Mouse (Mus musculus): ENCODE measurements around the gene Atcay. TPM values are rescaled to one million over a fixed set of nuclear protein-coding genes. Genes with fewer than 3 reads are reported as not detected.

The Atcay gene
- 1.4 and 1.5 TPM in 2 replicates for polyA plus RNA-seq (2015; fragmentation: Nextera tagmentation; extraction: Ambion mirVana)

GRCm38 (mm10) chr10:81230438-81231332 is at the start of gene Atcay:
Gene Atcay, minus strand, starts transcription at chr10:81230833.
- H3K36me3 ChIP-seq (ENCODE audit: control insufficient read depth, insufficient read depth, low read length): no peaks in the 10 kb centered on the region
- WGBS: 12% methylated on average over 27 of the region's 27 CpGs
- peak within 1 kb of the TSS; percentile 15 for H3K4me3 ChIP-seq (ENCODE audit: low read length)
- H3K4me1 ChIP-seq (ENCODE audit: control insufficient read depth, insufficient read depth, low read length): peaks cover 24% of the 10 kb centered on the region
- 0 out of 2 replicates have a peak within 1 kb of the TSS, but pooled peaks have one; percentile 9 for H3K4me2 ChIP-seq (ENCODE audit: low read depth, low read length)
- H3K27ac ChIP-seq (ENCODE audit: low read length): no peak within 1 kb of the TSS
- H3K9me3 ChIP-seq (ENCODE audit: control insufficient read depth, low read length): no peaks in the 10 kb centered on the region
- H3K27me3 ChIP-seq (replicated peaks; ENCODE audit: control insufficient read depth, insufficient read depth, low read length): peaks cover 15% of the 10 kb centered on the region
- ATAC-seq: no peak
- peak within 1 kb of the TSS; percentile 24; the same call in 1 of the 2 replicates for H3K9ac ChIP-seq (ENCODE audit: low read depth, low read length)

GRCm38 (mm10) chr10:81279496-81279895 is 48.9 kb upstream of the Atcay start:
- Histone ChIP-seq H3K4me2 (ENCODE audit: low read depth, low read length) (no peak overlapping the region), H3K27me3 (replicated peaks; ENCODE audit: control insufficient read depth, insufficient read depth, low read length) (peaks cover 5% of the 10 kb centered on the region; the same call in 1 of the 2 replicates)
- no peak for ATAC-seq

GRCm38 (mm10) chr10:81277676-81278075 is 47.0 kb upstream of the Atcay start:
- Histone ChIP-seq H3K4me1 (ENCODE audit: control insufficient read depth, insufficient read depth, low read length) (no peaks in the 10 kb centered on the region; the same call in 1 of the 2 replicates), H3K27ac (ENCODE audit: low read length) (no peak overlapping the region), H3K9me3 (ENCODE audit: control insufficient read depth, low read length) (no peaks in the 10 kb centered on the region), H3K9ac (ENCODE audit: low read depth, low read length) (no peak overlapping the region), H3K4me3 (ENCODE audit: low read length) (no peak overlapping the region), H3K36me3 (ENCODE audit: control insufficient read depth, insufficient read depth, low read length) (peaks cover 28% of the 10 kb centered on the region), H3K27me3 (replicated peaks; ENCODE audit: control insufficient read depth, insufficient read depth, low read length) (no peaks in the 10 kb centered on the region), H3K4me2 (ENCODE audit: low read depth, low read length) (no peak overlapping the region)
- WGBS: 80% methylated on average over 22 of the region's 22 CpGs
- no peak for ATAC-seq

More at GRCm38 (mm10) chr10:81279496-81279895, 48.9 kb upstream of the Atcay start:
- Histone ChIP-seq H3K27ac (ENCODE audit: low read length) (no peak overlapping the region), H3K4me3 (ENCODE audit: low read length) (no peak overlapping the region), H3K36me3 (ENCODE audit: control insufficient read depth, insufficient read depth, low read length) (peaks cover 16% of the 10 kb centered on the region; the same call in 1 of the 2 replicates), H3K4me1 (ENCODE audit: control insufficient read depth, insufficient read depth, low read length) (peaks cover 6% of the 10 kb centered on the region), H3K9ac (ENCODE audit: low read depth, low read length) (peak overlapping the region; percentile 44; the same call in 1 of the 2 replicates), H3K9me3 (ENCODE audit: control insufficient read depth, low read length) (no peaks in the 10 kb centered on the region)
- 42% methylated on average over 10 of the region's 10 CpGs for WGBS

- Histone ChIP-seq H3K4me3 (ENCODE audit: low read length) (no peak overlapping the region), H3K9me3 (ENCODE audit: control insufficient read depth, low read length) (no peaks in the 10 kb centered on the region), H3K27ac (ENCODE audit: low read length) (no peak overlapping the region), H3K36me3 (ENCODE audit: control insufficient read depth, insufficient read depth, low read length) (peaks cover 36% of the 10 kb centered on the region), H3K4me2 (ENCODE audit: low read depth, low read length) (no peak overlapping the region), H3K4me1 (ENCODE audit: control insufficient read depth, insufficient read depth, low read length) (peaks cover 12% of the 10 kb centered on the region), H3K27me3 (replicated peaks; ENCODE audit: control insufficient read depth, insufficient read depth, low read length) (no peaks in the 10 kb centered on the region), H3K9ac (ENCODE audit: low read depth, low read length) (no peak overlapping the region)
- ATAC-seq: no peak
- WGBS: 93% methylated on average over 19 of the region's 19 CpGs
Observed at GRCm38 (mm10) chr10:81273842-81274241, 43.2 kb upstream of the Atcay start.

- Histone ChIP-seq H3K4me3 (ENCODE audit: low read length) (no peak overlapping the region), H3K9me3 (ENCODE audit: control insufficient read depth, low read length) (no peaks in the 10 kb centered on the region), H3K4me2 (ENCODE audit: low read depth, low read length) (no peak overlapping the region), H3K27me3 (replicated peaks; ENCODE audit: control insufficient read depth, insufficient read depth, low read length) (no peaks in the 10 kb centered on the region), H3K4me1 (ENCODE audit: control insufficient read depth, insufficient read depth, low read length) (peaks cover 17% of the 10 kb centered on the region), H3K9ac (ENCODE audit: low read depth, low read length) (no peak overlapping the region), H3K27ac (ENCODE audit: low read length) (no peak overlapping the region), H3K36me3 (ENCODE audit: control insufficient read depth, insufficient read depth, low read length) (peaks cover 31% of the 10 kb centered on the region)
- peak; percentile 12 for ATAC-seq
- WGBS: 91% methylated on average over 21 of the region's 21 CpGs
Observed at GRCm38 (mm10) chr10:81272356-81272755, 41.7 kb upstream of the Atcay start.

GRCm38 (mm10) chr10:81268643-81269412 is 38.2 kb upstream of the Atcay start:
- peak overlapping the region; percentile 90 for H3K9ac ChIP-seq (ENCODE audit: low read depth, low read length)
- peak overlapping the region; percentile 60 for H3K27ac ChIP-seq (ENCODE audit: low read length)
- no peak for ATAC-seq
- peak overlapping the region; percentile 79 for H3K4me3 ChIP-seq (ENCODE audit: low read length)
- H3K27me3 ChIP-seq (replicated peaks; ENCODE audit: control insufficient read depth, insufficient read depth, low read length): no peaks in the 10 kb centered on the region
- H3K36me3 ChIP-seq (ENCODE audit: control insufficient read depth, insufficient read depth, low read length): peaks cover 44% of the 10 kb centered on the region
- no peaks in the 10 kb centered on the region for H3K9me3 ChIP-seq (ENCODE audit: control insufficient read depth, low read length)
- peak overlapping the region; percentile 84 for H3K4me2 ChIP-seq (ENCODE audit: low read depth, low read length)
- WGBS: 74% methylated on average over 16 of the region's 16 CpGs
- peaks cover 25% of the 10 kb centered on the region for H3K4me1 ChIP-seq (ENCODE audit: control insufficient read depth, insufficient read depth, low read length)

GRCm38 (mm10) chr10:81268056-81268455 is 37.4 kb upstream of the Atcay start:
- peak overlapping the region; percentile 60 for H3K27ac ChIP-seq (ENCODE audit: low read length)
- peak; percentile 60 for ATAC-seq
- 2% methylated on average over 23 of the region's 23 CpGs for WGBS

GRCm38 (mm10) chr10:81266211-81267105 is 35.8 kb upstream of the Atcay start, which contains the start of the genes Mrpl54 and Apba3:
Gene Mrpl54, minus strand, starts transcription at chr10:81266934.
Gene Apba3, plus strand, starts transcription at chr10:81266960.
- Histone ChIP-seq H3K9ac (ENCODE audit: low read depth, low read length) (peak within 1 kb of the TSS; percentile 90), H3K27me3 (replicated peaks; ENCODE audit: control insufficient read depth, insufficient read depth, low read length) (no peaks in the 10 kb centered on the region), H3K4me1 (ENCODE audit: control insufficient read depth, insufficient read depth, low read length) (peaks cover 18% of the 10 kb centered on the region), H3K36me3 (ENCODE audit: control insufficient read depth, insufficient read depth, low read length) (peaks cover 23% of the 10 kb centered on the region), H3K9me3 (ENCODE audit: control insufficient read depth, low read length) (no peaks in the 10 kb centered on the region), H3K4me2 (ENCODE audit: low read depth, low read length) (peak within 1 kb of the TSS; percentile 84), H3K27ac (ENCODE audit: low read length) (peak within 1 kb of the TSS; percentile 76), H3K4me3 (ENCODE audit: low read length) (peak within 1 kb of the TSS; percentile 79)
- ATAC-seq: peak; percentile 94
- under 1% methylated on average over 48 of the region's 48 CpGs for WGBS

More at GRCm38 (mm10) chr10:81268056-81268455, 37.4 kb upstream of the Atcay start:
- peaks cover 38% of the 10 kb centered on the region for H3K36me3 ChIP-seq (ENCODE audit: control insufficient read depth, insufficient read depth, low read length)
- H3K4me3 ChIP-seq (ENCODE audit: low read length): peak overlapping the region; percentile 79
- H3K9me3 ChIP-seq (ENCODE audit: control insufficient read depth, low read length): no peaks in the 10 kb centered on the region
- H3K4me2 ChIP-seq (ENCODE audit: low read depth, low read length): peak overlapping the region; percentile 84
- no peaks in the 10 kb centered on the region for H3K27me3 ChIP-seq (replicated peaks; ENCODE audit: control insufficient read depth, insufficient read depth, low read length)
- peak overlapping the region; percentile 90 for H3K9ac ChIP-seq (ENCODE audit: low read depth, low read length)
- peaks cover 25% of the 10 kb centered on the region for H3K4me1 ChIP-seq (ENCODE audit: control insufficient read depth, insufficient read depth, low read length)
